Mouse (Mus musculus) embryo, embryonic 9.5 days (tissue): ENCODE measurements around the gene Dennd5a.

Source experiments
- DNase-seq: peaks from one replicate; pipeline ENCODE4 v3.0.0-alpha.2; 2017; ENCODE audit errors: extremely low spot score

The Dennd5a gene

GRCm38 (mm10) chr7:109882574-109882973 lies 77.7 kb downstream of the Dennd5a start:
- DNase-seq, result no peak

- no peak for DNase-seq
Observed at GRCm38 (mm10) chr7:109881561-109882099, 78.6 kb downstream of the Dennd5a start.

- no peak for DNase-seq
Observed at GRCm38 (mm10) chr7:109879158-109879557, 81.1 kb downstream of the Dennd5a start.

GRCm38 (mm10) chr7:109876085-109876484 lies 84.2 kb downstream of the Dennd5a start:
- no peak for DNase-seq

GRCm38 (mm10) chr7:109875598-109875997 lies 84.7 kb downstream of the Dennd5a start:
- no peak for DNase-seq

GRCm38 (mm10) chr7:109875033-109875432 lies 85.2 kb downstream of the Dennd5a start:
- no peak for DNase-seq

- DNase-seq, result no peak
Observed at GRCm38 (mm10) chr7:109873170-109873569, 87.1 kb downstream of the Dennd5a start.

- DNase-seq, result no peak
Observed at GRCm38 (mm10) chr7:109871232-109871631, 89.0 kb downstream of the Dennd5a start.

GRCm38 (mm10) chr7:109868498-109868897 lies 91.8 kb downstream of the Dennd5a start:
- no peak for DNase-seq

- peak; percentile 42 for DNase-seq
Observed at GRCm38 (mm10) chr7:109866643-109867042, 93.6 kb downstream of the Dennd5a start.

GRCm38 (mm10) chr7:109865370-109866229 lies 94.7 kb downstream of the Dennd5a start, which contains the start of gene Scube2:
Gene Scube2 (minus strand): TSS chr7:109865679.
- DNase-seq, result peak; percentile 62

GRCm38 (mm10) chr7:109863561-109863960 lies 96.7 kb downstream of the Dennd5a start:
- DNase-seq, result no peak

GRCm38 (mm10) chr7:109860162-109860561 lies 100.1 kb downstream of the Dennd5a start:
- DNase-seq, result no peak

GRCm38 (mm10) chr7:109859354-109859753 lies 100.9 kb downstream of the Dennd5a start:
- no peak for DNase-seq

GRCm38 (mm10) chr7:109852752-109853212 lies 107.5 kb downstream of the Dennd5a start:
- no peak for DNase-seq

- DNase-seq, result no peak
Observed at GRCm38 (mm10) chr7:109852017-109852416, 108.3 kb downstream of the Dennd5a start.

GRCm38 (mm10) chr7:109850531-109850930 lies 109.7 kb downstream of the Dennd5a start:
- no peak for DNase-seq

- DNase-seq, result peak; percentile 32
Observed at GRCm38 (mm10) chr7:109849750-109850434, 110.4 kb downstream of the Dennd5a start.

GRCm38 (mm10) chr7:109848867-109849733 lies 111.2 kb downstream of the Dennd5a start:
- peak; percentile 38 for DNase-seq

- DNase-seq, result no peak
Observed at GRCm38 (mm10) chr7:109844100-109844499, 116.2 kb downstream of the Dennd5a start.
